Mouse (Mus musculus) adrenal gland (tissue): ENCODE data around the gene Lhx5.

Source experiments
- intact Hi-C: fragments of 180-260 bp; cut with DNase I; formaldehyde crosslinking; loops from one replicate; pipeline ENCODE4 v1.15.1; 2025

The Lhx5 gene

GRCm38 (mm10) chr5:120464321-120464720 is 32.8 kb downstream of the Lhx5 start:
- intact Hi-C loops: no loop called here

DNA sequence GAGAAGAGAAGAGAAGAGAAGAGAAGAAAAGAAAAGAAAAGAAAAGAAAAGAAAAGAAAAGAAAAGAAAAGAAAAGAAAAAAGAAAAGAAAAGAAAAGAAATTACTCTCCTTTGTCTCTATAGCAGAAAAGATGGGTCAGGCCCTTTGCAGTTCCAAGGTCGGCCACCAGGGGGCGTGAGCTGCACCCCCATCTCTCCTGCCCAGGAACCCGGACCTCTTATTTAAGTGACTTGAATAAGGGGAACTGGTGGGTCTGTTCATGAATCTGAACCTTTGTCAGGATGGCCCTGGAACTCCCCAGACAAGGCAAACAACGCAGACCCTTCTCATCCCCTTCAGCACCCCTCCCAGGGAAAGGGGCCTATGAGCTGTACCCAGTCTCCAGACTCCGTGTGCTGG is 33.6 kb downstream of the Lhx5 start:
- intact Hi-C loops: no loop called here

- intact Hi-C loops: no loop called here
Observed at GRCm38 (mm10) chr5:120465860-120466259, 34.4 kb downstream of the Lhx5 start.

DNA sequence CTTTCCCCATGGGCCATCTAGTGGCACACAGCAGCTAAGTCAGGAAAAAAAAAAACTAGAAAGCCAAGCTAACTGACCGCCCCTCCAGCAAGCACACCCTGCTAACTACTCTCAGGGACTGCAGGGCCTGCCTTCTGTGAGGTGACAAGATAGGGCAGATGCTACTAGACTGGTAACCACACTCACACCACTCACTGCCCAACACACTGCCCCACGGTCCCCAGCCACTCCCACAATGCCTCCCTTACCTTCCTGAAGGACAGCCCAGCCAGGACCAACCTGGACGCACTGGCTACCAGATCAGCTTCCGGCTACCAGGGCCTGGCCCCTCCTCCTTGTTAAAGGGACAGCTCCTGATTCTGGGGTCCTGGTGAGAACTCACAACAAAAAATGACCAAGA is 35.5 kb downstream of the Lhx5 start:
- intact Hi-C loops: no loop called here

GRCm38 (mm10) chr5:120468336-120468735 is 36.8 kb downstream of the Lhx5 start:
- intact Hi-C loops: no loop called here

- intact Hi-C loops: no loop called here
Observed at GRCm38 (mm10) chr5:120468830-120469229, 37.3 kb downstream of the Lhx5 start.

DNA sequence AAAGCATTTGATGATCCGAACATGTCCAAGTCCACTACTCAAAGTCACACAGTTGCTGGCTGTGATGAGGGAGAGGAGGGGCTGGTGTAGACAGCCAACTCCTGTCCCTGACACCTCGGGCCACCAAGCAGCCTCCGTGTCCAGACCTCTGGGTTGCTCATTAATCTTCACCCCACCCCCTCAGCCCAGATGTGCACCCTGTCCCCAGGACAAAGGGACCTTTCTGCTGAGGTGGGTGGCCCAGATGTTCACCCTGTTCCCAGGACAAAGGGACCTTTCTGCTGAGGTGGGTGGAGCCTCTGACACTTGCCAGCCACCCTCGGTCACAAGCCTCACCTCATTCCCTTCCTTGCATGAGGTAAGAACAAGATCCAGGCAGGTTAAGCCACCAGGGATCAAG is 40.0 kb downstream of the Lhx5 start:
- intact Hi-C loops: no loop called here

DNA sequence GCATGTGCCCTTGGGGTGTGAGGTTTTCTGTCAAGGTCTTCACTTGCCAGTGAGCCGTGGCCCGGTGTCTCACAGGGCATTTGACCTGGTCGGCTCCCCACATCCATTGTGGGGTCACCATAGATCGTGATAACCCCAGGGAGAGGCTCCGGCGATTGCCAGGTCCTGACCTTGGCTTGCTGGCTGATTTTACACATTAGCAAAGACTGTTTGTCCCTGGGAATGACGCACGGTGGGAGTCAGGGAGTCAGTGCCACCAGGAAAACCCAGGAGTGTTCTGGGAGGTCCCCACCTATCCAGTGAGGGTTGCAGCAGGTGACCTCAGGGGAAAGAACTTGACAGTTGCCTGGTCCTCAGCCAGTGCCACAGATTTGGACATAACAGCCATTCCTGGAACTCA is 41.3 kb downstream of the Lhx5 start, which contains the start of gene Sdsl:
Sdsl (minus strand) TSS at position 41 of the 400 bp plus-strand sequence.
- intact Hi-C loops: no loop called here

GRCm38 (mm10) chr5:120473361-120473760 is 41.9 kb downstream of the Lhx5 start:
- intact Hi-C loops: no loop called here

GRCm38 (mm10) chr5:120475861-120476260 is 44.4 kb downstream of the Lhx5 start:
- intact Hi-C loops: no loop called here

- intact Hi-C loops: no loop called here
Observed at GRCm38 (mm10) chr5:120476296-120476695, 44.8 kb downstream of the Lhx5 start, which contains the start of gene Sds. Sds (plus strand) TSS chr5:120476526.

GRCm38 (mm10) chr5:120477993-120478392 is 46.5 kb downstream of the Lhx5 start:
- intact Hi-C loops: no loop called here

DNA sequence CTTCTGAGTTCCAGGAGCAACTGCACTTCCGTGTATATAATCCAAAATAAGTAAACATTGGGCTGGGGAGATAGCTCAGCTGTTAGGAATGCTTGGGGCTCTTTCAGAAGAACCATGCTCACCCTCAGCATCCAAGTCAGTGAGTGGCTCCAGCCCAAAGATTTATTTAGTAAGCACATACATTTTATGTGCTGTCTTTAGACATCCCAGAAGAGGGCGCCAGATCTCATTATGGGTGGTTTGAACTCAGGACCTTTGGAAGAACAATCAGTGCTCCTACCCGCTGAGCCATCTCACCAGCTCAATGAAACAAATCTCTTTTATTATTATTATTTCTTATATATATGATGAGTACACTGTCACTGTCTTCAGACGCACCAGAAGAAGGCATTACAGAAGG is 48.0 kb downstream of the Lhx5 start:
- intact Hi-C loops: no loop called here

DNA sequence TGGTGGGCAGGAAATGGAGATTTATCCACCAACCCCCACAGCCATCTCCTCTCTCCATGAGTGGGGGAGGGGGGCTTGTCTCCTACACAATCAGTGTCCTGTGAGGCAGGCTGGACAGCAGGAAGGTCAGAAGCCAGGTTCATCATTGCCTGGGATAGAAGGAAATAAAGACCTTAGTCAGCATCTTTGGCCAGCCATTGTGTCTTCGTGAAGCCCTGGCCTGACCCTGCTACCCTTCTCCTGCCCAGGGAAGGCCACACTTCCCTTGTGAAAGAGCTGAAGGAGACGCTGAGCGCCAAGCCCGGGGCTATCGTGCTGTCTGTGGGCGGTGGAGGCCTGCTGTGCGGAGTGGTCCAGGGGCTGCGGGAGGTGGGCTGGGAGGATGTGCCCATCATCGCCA is 49.7 kb downstream of the Lhx5 start:
- intact Hi-C loops: no loop called here

DNA sequence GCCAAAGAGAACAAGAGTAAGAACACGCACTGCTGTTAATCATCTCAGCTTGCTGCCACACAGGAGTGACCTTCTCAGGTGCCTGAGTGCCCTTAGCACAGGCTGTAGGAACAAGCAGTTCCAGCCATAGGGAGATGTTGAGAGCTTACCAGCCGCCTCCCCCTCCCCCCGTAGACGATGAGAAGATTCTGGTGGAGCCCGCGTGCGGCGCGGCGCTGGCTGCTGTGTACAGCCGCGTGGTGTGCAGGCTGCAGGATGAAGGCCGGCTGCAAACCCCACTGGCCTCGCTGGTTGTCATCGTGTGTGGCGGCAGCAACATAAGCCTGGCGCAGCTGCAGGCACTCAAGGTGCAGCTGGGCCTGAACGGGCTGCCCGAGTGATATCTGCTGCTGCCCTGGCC is 51.9 kb downstream of the Lhx5 start:
- intact Hi-C loops: no loop called here

DNA sequence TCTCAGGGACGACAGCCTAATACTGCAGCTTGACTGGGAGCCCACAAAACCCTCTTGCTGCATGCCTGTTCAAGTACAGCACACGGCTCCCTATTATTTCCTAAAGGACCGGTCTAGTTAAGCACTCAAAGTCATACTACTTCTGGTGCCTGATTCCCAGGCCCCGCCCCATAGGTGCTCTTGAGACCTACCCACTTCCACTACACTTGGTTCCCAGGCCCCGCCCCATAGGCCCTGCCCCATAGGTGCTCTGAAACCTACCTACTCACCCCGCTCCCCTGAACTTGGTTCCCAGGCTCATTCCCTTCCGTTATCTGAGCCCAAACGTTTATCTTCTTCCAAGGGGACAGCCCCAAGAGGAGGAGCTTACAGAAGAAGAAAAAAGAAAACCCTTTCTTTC is 56.3 kb downstream of the Lhx5 start:
- intact Hi-C loops: no loop called here

DNA sequence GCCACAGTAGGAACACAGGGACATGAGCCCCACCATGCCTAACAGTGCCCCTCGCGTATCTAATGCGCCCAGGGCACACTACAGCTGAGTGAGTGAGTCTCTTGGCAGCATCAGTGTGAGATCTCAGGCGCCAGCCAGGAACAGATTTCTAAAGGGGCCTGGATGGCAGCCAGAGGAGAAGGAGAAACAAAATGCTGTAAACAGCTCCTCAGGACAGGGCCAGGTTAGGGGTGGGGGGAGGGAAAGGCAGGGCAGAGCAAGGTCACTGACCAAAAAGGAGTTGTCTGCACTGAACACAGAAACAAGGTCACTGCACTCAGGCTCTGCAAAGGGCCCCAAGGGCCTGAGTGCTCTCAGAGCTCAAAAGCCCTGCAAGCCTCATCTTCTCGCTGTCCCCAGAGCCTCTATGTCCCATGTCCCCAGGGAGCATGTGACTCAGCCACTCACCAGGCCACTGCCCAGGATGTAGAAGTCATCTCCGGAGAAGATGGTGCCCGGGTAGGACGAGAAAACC is 59.2 kb downstream of the Lhx5 start:
- intact Hi-C loops: no loop called here
